Mouse (Mus musculus) kidney, embryonic 14.5 days (tissue): ENCODE measurements around the gene Ezh1. TPM values are rescaled to one million over a fixed set of nuclear protein-coding genes. Genes with fewer than 3 reads are reported as not detected.
A peak's percentile ranks its signal among the peaks of the same experiment; 100 is the strongest.

Source experiments
- ATAC-seq: fragments of 200-750 bp; cut with Nextera tagmentation; 2 replicates; pipeline ENCODE4 v1.8.0; 2017; ENCODE audit warnings: moderate number of reproducible peaks, mild to moderate bottlenecking, moderate TSS enrichment, moderate library complexity; ENCODE audit not compliant: low FRiP score, low TSS enrichment
- H3K27ac ChIP-seq: fragments of 300-500 bp; sonication (generic); 2 replicates; pipeline ENCODE4 v1.5.1; 2014; ENCODE audit warnings: low read depth, mild to moderate bottlenecking, low read length, moderate library complexity, mixed read lengths
- H3K27me3 ChIP-seq: fragments of 300-500 bp; sonication (generic); 2 replicates; pipeline ENCODE4 v1.6.1; 2014; ENCODE audit warnings: mild to moderate bottlenecking, low read length; ENCODE audit not compliant: control insufficient read depth, insufficient read depth
- H3K36me3 ChIP-seq: fragments of 300-500 bp; sonication (generic); 2 replicates; pipeline ENCODE4 v1.6.1; 2014; ENCODE audit warnings: low read length, mixed read lengths; ENCODE audit not compliant: control insufficient read depth, insufficient read depth
- H3K4me1 ChIP-seq: fragments of 300-500 bp; sonication (generic); 2 replicates; pipeline ENCODE4 v1.6.1; 2014; ENCODE audit warnings: low read length, mixed read lengths; ENCODE audit not compliant: control insufficient read depth, insufficient read depth
- H3K4me2 ChIP-seq: fragments of 300-500 bp; sonication (generic); replicated peaks from 2 replicates; pipeline ENCODE4 v1.6.1; 2014; ENCODE audit warnings: low read depth, mild to moderate bottlenecking, low read length
- H3K4me3 ChIP-seq: fragments of 300-500 bp; sonication (generic); 2 replicates; pipeline ENCODE4 v1.5.1; 2014; ENCODE audit warnings: mild to moderate bottlenecking, low read length
- H3K9ac ChIP-seq: fragments of 300-500 bp; sonication (generic); 2 replicates; pipeline ENCODE4 v1.6.1; 2014; ENCODE audit warnings: low read depth, mild to moderate bottlenecking, low read length, moderate library complexity
- H3K9me3 ChIP-seq: fragments of 300-500 bp; sonication (generic); 2 replicates; pipeline ENCODE4 v1.6.1; 2016; ENCODE audit warnings: low read length; ENCODE audit not compliant: control insufficient read depth
- WGBS: fragments of 180-500 bp; shearing (Covaris S2); extraction: QIAGEN DNeasy Blood & Tissue Kit; methylation state at CpG from one replicate; pipeline ENCODE4 v1.1.7; 2014; 5-methylcytosine and 5-hydroxymethylcytosine counted together
- polyA plus RNA-seq: library from polyadenylated mRNA; unstranded; fragments of >200 nt; fragmentation: Nextera tagmentation; extraction: Ambion mirVana; gene quantifications from 2 replicates; pipeline ENCODE4 v1.2.1, GENCODE M21; 2014

Gene Ezh1
- polyA plus RNA-seq, 1 experiment from 2014 or later, result 27.4 TPM

- Histone ChIP-seq H3K4me3 (no peak overlapping the region), H3K9ac (no peak overlapping the region), H3K36me3 (peaks cover 6% of the 10 kb centered on the region; the same call in 1 of the 2 replicates), H3K4me1 (peaks cover 19% of the 10 kb centered on the region; the same call in 1 of the 2 replicates), H3K4me2 (no peak overlapping the region), H3K27me3 (no peaks in the 10 kb centered on the region; the same call in 1 of the 2 replicates), H3K9me3 (no peaks in the 10 kb centered on the region), H3K27ac (no peak overlapping the region)
- ATAC-seq, result no peak
- 88% methylated on average over 12 of the region's 12 CpGs for WGBS
These were observed 41.3 kb downstream of the Ezh1 start for GRCm38 (mm10) chr11:101184984-101185383.

GRCm38 (mm10) chr11:101182771-101183517, 43.3 kb downstream of the Ezh1 start:
- ATAC-seq, result no peak
- H3K27me3 ChIP-seq, result peaks cover 8% of the 10 kb centered on the region
- no peak overlapping the region for H3K4me2 ChIP-seq
- peaks cover 6% of the 10 kb centered on the region; the same call in 1 of the 2 replicates for H3K36me3 ChIP-seq
- H3K9me3 ChIP-seq, result no peaks in the 10 kb centered on the region
- H3K27ac ChIP-seq, result no peak overlapping the region
- H3K9ac ChIP-seq, result no peak overlapping the region
- H3K4me3 ChIP-seq, result no peak overlapping the region
- WGBS, result 77% methylated on average over 14 of the region's 14 CpGs
- H3K4me1 ChIP-seq, result 0 out of 2 replicates have a peak, but pooled peaks cover under 1% of the 10 kb centered on the region

- no peak overlapping the region for H3K27ac ChIP-seq
- no peak overlapping the region for H3K9ac ChIP-seq
- H3K9me3 ChIP-seq, result no peaks in the 10 kb centered on the region
- H3K27me3 ChIP-seq, result peaks cover 18% of the 10 kb centered on the region
- H3K4me2 ChIP-seq, result no peak overlapping the region
- H3K36me3 ChIP-seq, result peaks cover 6% of the 10 kb centered on the region; the same call in 1 of the 2 replicates
- 92% methylated on average over 11 of the region's 11 CpGs for WGBS
- H3K4me1 ChIP-seq, result peaks cover 5% of the 10 kb centered on the region; the same call in 1 of the 2 replicates
- no peak for ATAC-seq
- no peak overlapping the region for H3K4me3 ChIP-seq
These were observed 44.3 kb downstream of the Ezh1 start for GRCm38 (mm10) chr11:101181961-101182360.

- Histone ChIP-seq H3K4me2 (no peak overlapping the region), H3K27me3 (peaks cover 21% of the 10 kb centered on the region), H3K27ac (no peak overlapping the region), H3K9me3 (no peaks in the 10 kb centered on the region), H3K36me3 (no peaks in the 10 kb centered on the region; the same call in 1 of the 2 replicates), H3K4me3 (no peak overlapping the region), H3K4me1 (peaks cover 14% of the 10 kb centered on the region), H3K9ac (no peak overlapping the region)
- 45% methylated on average over 10 of the region's 10 CpGs for WGBS
- no peak for ATAC-seq
These were observed 45.2 kb downstream of the Ezh1 start for GRCm38 (mm10) chr11:101180846-101181740.

GRCm38 (mm10) chr11:101180261-101180660, 46.0 kb downstream of the Ezh1 start:
- Histone ChIP-seq H3K4me1 (peaks cover 16% of the 10 kb centered on the region), H3K27me3 (peaks cover 25% of the 10 kb centered on the region), H3K4me3 (no peak overlapping the region), H3K9me3 (no peaks in the 10 kb centered on the region), H3K36me3 (no peaks in the 10 kb centered on the region; the same call in 1 of the 2 replicates), H3K27ac (no peak overlapping the region), H3K9ac (no peak overlapping the region), H3K4me2 (no peak overlapping the region)
- 61% methylated on average over 17 of the region's 17 CpGs for WGBS
- no peak for ATAC-seq

GRCm38 (mm10) chr11:101179306-101179705, 47.0 kb downstream of the Ezh1 start:
- Histone ChIP-seq H3K4me1 (peaks cover 22% of the 10 kb centered on the region), H3K9me3 (no peaks in the 10 kb centered on the region), H3K4me3 (no peak overlapping the region), H3K36me3 (no peaks in the 10 kb centered on the region; the same call in 1 of the 2 replicates), H3K27ac (no peak overlapping the region), H3K4me2 (no peak overlapping the region), H3K9ac (no peak overlapping the region), H3K27me3 (peaks cover 31% of the 10 kb centered on the region)
- WGBS, result 82% methylated on average over 15 of the region's 15 CpGs
- ATAC-seq, result no peak

GRCm38 (mm10) chr11:101178061-101179058, 47.9 kb downstream of the Ezh1 start:
- Histone ChIP-seq H3K27me3 (peaks cover 31% of the 10 kb centered on the region), H3K27ac (no peak overlapping the region), H3K9ac (no peak overlapping the region), H3K4me2 (0 out of 2 replicates have a peak overlapping the region, but pooled peaks have one; percentile 8), H3K4me3 (no peak overlapping the region), H3K36me3 (no peaks in the 10 kb centered on the region), H3K4me1 (peaks cover 29% of the 10 kb centered on the region), H3K9me3 (no peaks in the 10 kb centered on the region)
- no peak for ATAC-seq
- 55% methylated on average over 36 of the region's 36 CpGs for WGBS
